Mouse (Mus musculus) stomach, postnatal 0 days (tissue): ENCODE data around the gene Kifc3.

ENCODE experiments used
- CTCF ChIP-seq: IDR thresholded peaks from 2 replicates; pipeline ENCODE4 v1.5.1; 2016; ENCODE audit warnings: antibody characterized with exemption, low read depth, mild to moderate bottlenecking, moderate library complexity
- EP300 ChIP-seq: optimal IDR thresholded peaks from 2 replicates; pipeline ENCODE3; 2016; ENCODE audit warnings: antibody characterized with exemption

DNA sequence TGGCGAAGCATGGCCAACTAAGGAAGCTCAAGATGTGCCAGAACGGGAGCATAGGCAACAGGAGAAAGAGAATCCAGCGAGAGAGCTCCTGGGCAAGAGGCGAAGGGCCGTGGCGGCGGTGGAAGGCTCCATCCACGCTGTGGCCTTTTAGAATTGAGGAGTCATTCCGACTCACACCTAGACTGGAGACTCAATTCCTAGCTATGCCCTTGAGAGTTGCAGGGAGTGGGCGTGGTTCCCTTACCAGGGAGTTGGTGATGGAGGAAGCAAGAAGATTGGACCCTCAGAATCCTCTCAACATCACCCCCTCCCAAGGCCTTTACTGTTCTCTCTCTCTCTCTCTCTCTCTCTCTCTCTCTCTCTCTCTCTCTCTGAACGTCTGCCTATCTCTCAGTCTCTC lies 121.0 kb downstream of the Kifc3 start:
- TF ChIP-seq CTCF (no peak), EP300 (no peak)
